Mouse (Mus musculus) liver, embryonic 13.5 days (tissue): ENCODE data around the gene Adamts4. TPM values are rescaled to one million over a fixed set of nuclear protein-coding genes. Genes with fewer than 3 reads are reported as not detected.
A peak's percentile ranks its signal among the peaks of the same experiment; 100 is the strongest.

Experiments
- ATAC-seq: fragments of 200-750 bp; cut with Nextera tagmentation; 2 replicates; pipeline ENCODE4 v1.8.0; 2017; ENCODE audit warnings: low read depth, mild to moderate bottlenecking, moderate number of reproducible peaks, moderate library complexity
- DNase-seq: peaks from one replicate; pipeline ENCODE4 v3.0.0; 2022
- H3K27ac ChIP-seq: fragments of 300-500 bp; sonication (generic); 2 replicates; pipeline ENCODE4 v1.5.1; 2015; ENCODE audit warnings: moderate library complexity, mild to moderate bottlenecking, inconsistent platforms
- H3K27me3 ChIP-seq: fragments of 300-500 bp; sonication (generic); 2 replicates; pipeline ENCODE4 v1.6.1; 2015; ENCODE audit warnings: mild to moderate bottlenecking, inconsistent platforms
- H3K36me3 ChIP-seq: fragments of 300-500 bp; sonication (generic); 2 replicates; pipeline ENCODE4 v1.6.1; 2015; ENCODE audit warnings: mild to moderate bottlenecking, inconsistent platforms
- H3K4me1 ChIP-seq: fragments of 300-500 bp; sonication (generic); replicated peaks from 2 replicates; pipeline ENCODE4 v1.6.1; 2015; ENCODE audit warnings: inconsistent platforms
- H3K4me2 ChIP-seq: fragments of 300-500 bp; sonication (generic); 2 replicates; pipeline ENCODE4 v1.6.1; 2015; ENCODE audit warnings: inconsistent platforms, mild to moderate bottlenecking, moderate library complexity
- H3K4me3 ChIP-seq: fragments of 300-500 bp; sonication (generic); replicated peaks from 2 replicates; pipeline ENCODE4 v1.5.1; 2015; ENCODE audit warnings: mild to moderate bottlenecking, inconsistent platforms
- H3K9ac ChIP-seq: fragments of 300-500 bp; sonication (generic); 2 replicates; pipeline ENCODE4 v1.6.1; 2015; ENCODE audit warnings: mild to moderate bottlenecking, inconsistent platforms
- H3K9me3 ChIP-seq: fragments of 300-500 bp; sonication (generic); replicated peaks from 2 replicates; pipeline ENCODE4 v1.6.1; 2016; ENCODE audit warnings: inconsistent platforms
- WGBS: fragments of 180-500 bp; shearing (Covaris S2); methylation state at CpG from one replicate; pipeline ENCODE4 v1.1.7; 2015; ENCODE audit not compliant: insufficient replicate concordance; 5-methylcytosine and 5-hydroxymethylcytosine counted together
- polyA plus RNA-seq: library from polyadenylated mRNA; unstranded; fragments of >200 nt; fragmentation: Nextera tagmentation; extraction: Ambion mirVana; gene quantifications from 2 replicates; pipeline ENCODE4 v1.2.1, GENCODE M21; 2015

Adamts4 gene
- 0.43 and 0.46 TPM in 2 replicates for polyA plus RNA-seq

DNA sequence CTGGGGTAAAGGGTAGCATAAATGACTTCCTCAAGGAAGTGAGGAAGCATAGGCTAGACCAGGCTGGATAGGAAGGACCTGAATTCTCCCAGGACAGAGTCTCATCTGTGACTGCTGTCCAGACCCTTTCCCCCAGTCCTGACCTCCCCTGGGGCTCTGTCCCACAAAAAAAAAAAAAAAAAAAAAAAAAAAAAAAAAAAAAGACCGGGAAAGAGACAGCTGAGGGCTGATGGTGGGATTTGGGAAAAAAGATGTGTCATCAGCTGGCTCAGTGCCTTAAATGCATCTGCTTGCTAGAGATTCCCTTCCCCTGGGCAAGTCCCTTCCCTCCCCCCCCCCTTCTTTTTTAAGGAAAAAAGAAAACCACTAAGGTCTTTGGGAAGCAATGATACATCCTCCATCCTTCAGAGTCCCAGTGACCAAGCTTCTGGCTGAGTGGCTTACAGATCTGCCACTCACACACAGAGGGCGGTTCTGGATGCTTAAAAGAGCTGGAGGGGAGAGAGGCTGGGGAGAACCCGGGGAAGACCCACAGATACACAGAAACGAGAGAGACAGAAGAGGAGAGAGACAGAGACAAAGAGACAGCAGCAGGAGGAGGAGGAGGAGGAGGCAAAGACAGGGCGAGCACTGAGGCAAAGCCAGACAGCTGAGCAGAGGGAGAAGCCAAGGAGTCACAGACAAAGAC, at the start of gene Adamts4:
Adamts4 (plus strand) TSS at position 509 of the 688 bp plus-strand sequence.
- Histone ChIP-seq H3K4me3 (peak within 1 kb of the TSS; percentile 19; the same call in 1 of the 2 replicates), H3K27me3 (peaks cover 50% of the 10 kb centered on the region), H3K9ac (no peak within 1 kb of the TSS), H3K4me2 (peak within 1 kb of the TSS; percentile 36), H3K27ac (no peak within 1 kb of the TSS), H3K36me3 (peaks cover 9% of the 10 kb centered on the region), H3K9me3 (no peaks in the 10 kb centered on the region), H3K4me1 (peaks cover 43% of the 10 kb centered on the region)
- no peak for ATAC-seq
- 17% methylated on average over 5 of the region's 5 CpGs for WGBS
- no peak for DNase-seq

DNA sequence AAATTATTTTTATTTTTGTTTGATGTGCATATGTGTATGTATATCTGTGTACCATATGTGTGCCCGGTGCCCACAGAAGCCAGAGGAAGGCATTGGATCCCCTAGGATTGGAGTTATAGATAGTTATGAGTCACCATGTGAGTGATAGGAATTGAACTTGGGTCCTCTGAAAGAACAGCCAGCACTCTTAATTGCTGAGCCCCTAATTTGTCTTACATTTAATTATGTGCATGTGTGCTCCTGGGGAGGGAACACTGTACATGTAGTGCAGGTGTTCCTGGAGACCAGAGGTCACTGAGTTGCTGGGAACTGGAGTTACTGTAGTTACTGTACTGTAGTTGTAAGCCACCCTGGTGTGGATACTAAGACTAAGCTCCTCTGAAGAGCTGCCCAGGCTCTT, 49.5 kb upstream of the Adamts4 start:
- H3K27ac ChIP-seq: no peak overlapping the region
- no peak for DNase-seq
- H3K4me2 ChIP-seq: no peak overlapping the region
- WGBS: 64% methylated on average over 1 of the region's 1 CpGs
- no peak overlapping the region for H3K9ac ChIP-seq
- no peak for ATAC-seq
- peaks cover 40% of the 10 kb centered on the region for H3K27me3 ChIP-seq
- H3K4me3 ChIP-seq: no peak overlapping the region
- peaks cover 11% of the 10 kb centered on the region; the same call in 1 of the 2 replicates for H3K4me1 ChIP-seq
- H3K9me3 ChIP-seq: no peaks in the 10 kb centered on the region
- no peaks in the 10 kb centered on the region for H3K36me3 ChIP-seq

DNA sequence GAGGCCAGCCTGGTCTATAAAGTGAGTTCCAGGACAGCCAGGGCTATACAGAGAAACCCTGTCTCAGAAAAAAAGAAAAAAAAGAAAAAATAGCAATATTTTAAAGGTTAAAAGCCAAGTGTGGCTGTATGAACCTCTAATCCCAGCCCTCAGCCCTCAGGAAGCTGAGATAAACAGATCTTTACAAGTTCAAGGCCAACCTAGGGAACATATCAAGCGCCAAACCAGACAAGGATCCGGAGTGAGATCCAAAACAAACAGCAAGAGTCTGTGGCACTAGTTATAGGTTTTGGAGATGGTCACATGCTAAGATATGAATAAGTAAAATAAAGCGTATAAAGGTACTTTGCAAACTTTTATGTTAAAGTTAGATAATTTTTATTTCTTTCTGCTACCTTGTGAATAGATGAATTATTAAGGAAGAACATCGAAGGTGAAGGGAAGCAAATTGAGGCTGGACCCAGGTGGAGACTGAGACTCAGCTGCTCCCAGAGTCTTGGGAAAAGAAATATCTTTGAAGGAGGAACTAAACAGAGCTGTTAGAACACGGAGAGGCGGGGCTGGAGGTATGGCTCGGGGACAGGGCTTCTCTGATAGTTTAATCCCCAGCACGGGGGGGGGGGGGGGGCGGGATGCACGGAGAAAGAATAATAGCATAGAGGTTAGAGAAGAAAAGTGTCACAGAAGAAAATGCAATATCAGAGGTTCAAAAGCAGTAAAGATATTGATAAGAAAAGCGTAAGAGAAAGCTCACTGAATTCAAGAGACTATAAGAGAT, 46.6 kb upstream of the Adamts4 start:
- Histone ChIP-seq H3K4me2 (no peak overlapping the region), H3K9me3 (no peaks in the 10 kb centered on the region), H3K9ac (no peak overlapping the region), H3K4me1 (peaks cover 7% of the 10 kb centered on the region; the same call in 1 of the 2 replicates), H3K27me3 (peaks cover 11% of the 10 kb centered on the region), H3K4me3 (no peak overlapping the region), H3K36me3 (no peaks in the 10 kb centered on the region), H3K27ac (peak overlapping the region; percentile 71)
- DNase-seq (no peak), ATAC-seq (peak; percentile 38; the same call in 1 of the 2 replicates)
- WGBS: 38% methylated on average over 11 of the region's 11 CpGs

DNA sequence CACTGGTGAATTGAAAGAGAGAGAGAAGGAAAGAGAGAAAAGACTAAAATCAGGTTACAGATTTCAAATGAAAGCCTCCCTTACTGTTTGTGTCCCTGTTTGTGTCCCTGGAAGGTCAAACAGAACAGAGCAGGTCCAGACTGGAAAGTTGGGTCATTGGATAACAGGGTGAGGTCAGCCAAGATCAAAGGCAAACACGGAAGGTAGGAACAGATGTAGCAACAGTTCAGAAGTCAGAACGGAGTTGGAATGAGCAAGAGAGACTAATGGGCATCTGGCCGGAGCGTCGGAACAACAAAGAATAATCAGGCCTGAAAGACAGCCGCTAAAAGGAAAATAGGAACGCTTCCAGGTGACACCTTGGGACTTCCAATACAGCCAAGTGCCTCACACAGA, 46.0 kb upstream of the Adamts4 start:
- no peaks in the 10 kb centered on the region for H3K36me3 ChIP-seq
- peaks cover 5% of the 10 kb centered on the region for H3K27me3 ChIP-seq
- H3K27ac ChIP-seq: no peak overlapping the region
- no peak overlapping the region for H3K4me2 ChIP-seq
- ATAC-seq (peak; percentile 81), DNase-seq (no peak)
- no peaks in the 10 kb centered on the region for H3K9me3 ChIP-seq
- H3K4me1 ChIP-seq: peaks cover 7% of the 10 kb centered on the region; the same call in 1 of the 2 replicates
- no peak overlapping the region for H3K9ac ChIP-seq
- 68% methylated on average over 7 of the region's 7 CpGs for WGBS
- no peak overlapping the region for H3K4me3 ChIP-seq

DNA sequence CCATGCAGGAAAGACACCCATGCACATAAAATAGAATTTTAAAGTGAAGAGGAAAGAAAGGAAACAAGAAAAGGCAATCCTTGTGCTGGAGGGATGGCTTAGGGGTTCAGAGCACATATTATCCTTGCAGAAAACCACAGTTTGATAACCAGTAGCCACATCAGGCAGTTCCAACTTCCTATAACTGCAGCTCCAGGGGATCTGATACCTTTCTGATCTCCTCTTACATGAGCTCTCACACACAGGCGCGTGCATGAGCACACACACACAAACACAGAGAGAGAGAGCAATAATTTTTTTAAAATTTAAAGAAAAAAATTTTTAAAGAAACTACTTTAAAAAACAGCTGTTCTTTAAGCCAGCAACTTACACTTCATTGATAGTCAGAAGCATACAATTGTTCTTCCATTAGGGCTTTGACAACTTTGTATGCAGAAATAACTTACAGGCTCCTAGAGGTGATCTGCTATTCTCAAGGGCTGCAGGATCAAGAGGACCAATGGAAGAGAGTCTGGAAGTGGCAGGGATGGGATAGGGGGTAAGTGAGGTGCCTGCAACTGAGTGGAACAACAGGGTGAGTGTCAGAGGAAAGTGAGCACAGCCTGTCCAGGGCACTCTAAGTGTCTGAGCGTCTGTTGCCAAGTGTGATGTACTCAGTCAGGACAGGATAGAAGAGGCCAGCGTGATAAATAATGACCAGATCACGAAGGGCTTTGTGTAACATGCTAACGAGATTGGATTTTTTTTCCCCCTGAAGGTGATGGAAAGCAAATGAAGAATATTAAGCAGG, 44.3 kb upstream of the Adamts4 start:
- DNase-seq: no peak
- ATAC-seq: no peak

DNA sequence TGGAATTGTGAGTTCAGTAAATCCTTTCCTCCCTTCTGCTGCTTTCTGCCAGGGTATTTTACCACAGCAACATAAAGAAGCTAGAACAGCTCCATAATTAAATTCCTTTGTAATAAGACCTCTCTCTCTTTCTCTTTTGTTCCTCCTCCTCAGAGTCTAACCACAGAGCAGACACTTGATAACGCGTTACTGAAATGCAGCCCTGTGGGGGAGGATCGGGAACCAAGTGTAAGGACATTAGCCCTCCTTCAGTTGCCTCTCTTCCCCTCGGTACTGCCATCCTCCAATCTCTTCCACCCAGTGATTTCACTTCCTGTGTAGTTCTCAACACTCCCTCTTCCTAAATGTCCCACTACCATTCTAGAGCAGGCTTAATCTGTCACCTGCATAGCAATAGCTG, 40.8 kb upstream of the Adamts4 start:
- H3K27me3 ChIP-seq: peaks cover 11% of the 10 kb centered on the region
- no peak overlapping the region for H3K27ac ChIP-seq
- no peak overlapping the region for H3K4me3 ChIP-seq
- DNase-seq (no peak), ATAC-seq (no peak)
- WGBS: 8% methylated on average over 4 of the region's 4 CpGs
- H3K4me2 ChIP-seq: no peak overlapping the region
- no peak overlapping the region for H3K9ac ChIP-seq
- peaks cover 7% of the 10 kb centered on the region for H3K4me1 ChIP-seq
- no peaks in the 10 kb centered on the region for H3K9me3 ChIP-seq
- H3K36me3 ChIP-seq: no peaks in the 10 kb centered on the region

More for the DNA sequence above, 44.3 kb upstream of the Adamts4 start:
- 51% methylated on average over 6 of the region's 6 CpGs for WGBS
- no peak overlapping the region for H3K9ac ChIP-seq
- H3K27me3 ChIP-seq: peaks cover 3% of the 10 kb centered on the region
- H3K4me1 ChIP-seq: peaks cover 7% of the 10 kb centered on the region; the same call in 1 of the 2 replicates
- H3K27ac ChIP-seq: no peak overlapping the region
- no peaks in the 10 kb centered on the region for H3K9me3 ChIP-seq
- H3K4me3 ChIP-seq: no peak overlapping the region
- no peaks in the 10 kb centered on the region for H3K36me3 ChIP-seq
- H3K4me2 ChIP-seq: no peak overlapping the region

DNA sequence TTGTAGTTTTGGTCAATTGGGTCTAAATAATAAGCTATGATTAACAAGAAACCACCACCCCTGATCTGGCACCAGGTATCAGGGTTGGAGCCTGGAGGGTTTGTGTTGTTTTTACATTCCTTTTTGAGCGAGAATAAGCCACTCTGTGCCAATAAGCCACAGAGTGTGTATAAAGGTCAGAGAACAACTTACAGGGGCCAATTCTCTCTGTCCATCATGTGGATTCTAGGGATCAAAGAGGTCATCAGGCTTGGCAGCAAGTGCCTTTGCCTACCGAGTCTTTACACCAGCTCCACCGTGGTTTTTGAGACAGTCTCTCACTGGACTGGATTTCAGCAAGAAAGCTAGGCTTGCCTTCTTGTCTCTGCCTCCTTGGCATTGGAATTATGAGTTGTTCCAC, 37.4 kb upstream of the Adamts4 start:
- peaks cover 12% of the 10 kb centered on the region for H3K27me3 ChIP-seq
- H3K36me3 ChIP-seq: no peaks in the 10 kb centered on the region
- H3K9ac ChIP-seq: no peak overlapping the region
- no peak overlapping the region for H3K4me3 ChIP-seq
- peaks cover 9% of the 10 kb centered on the region for H3K4me1 ChIP-seq
- ATAC-seq (no peak), DNase-seq (no peak)
- no peak overlapping the region for H3K27ac ChIP-seq
- no peak overlapping the region for H3K4me2 ChIP-seq
- 48% methylated on average over 3 of the region's 3 CpGs for WGBS
- H3K9me3 ChIP-seq: no peaks in the 10 kb centered on the region

DNA sequence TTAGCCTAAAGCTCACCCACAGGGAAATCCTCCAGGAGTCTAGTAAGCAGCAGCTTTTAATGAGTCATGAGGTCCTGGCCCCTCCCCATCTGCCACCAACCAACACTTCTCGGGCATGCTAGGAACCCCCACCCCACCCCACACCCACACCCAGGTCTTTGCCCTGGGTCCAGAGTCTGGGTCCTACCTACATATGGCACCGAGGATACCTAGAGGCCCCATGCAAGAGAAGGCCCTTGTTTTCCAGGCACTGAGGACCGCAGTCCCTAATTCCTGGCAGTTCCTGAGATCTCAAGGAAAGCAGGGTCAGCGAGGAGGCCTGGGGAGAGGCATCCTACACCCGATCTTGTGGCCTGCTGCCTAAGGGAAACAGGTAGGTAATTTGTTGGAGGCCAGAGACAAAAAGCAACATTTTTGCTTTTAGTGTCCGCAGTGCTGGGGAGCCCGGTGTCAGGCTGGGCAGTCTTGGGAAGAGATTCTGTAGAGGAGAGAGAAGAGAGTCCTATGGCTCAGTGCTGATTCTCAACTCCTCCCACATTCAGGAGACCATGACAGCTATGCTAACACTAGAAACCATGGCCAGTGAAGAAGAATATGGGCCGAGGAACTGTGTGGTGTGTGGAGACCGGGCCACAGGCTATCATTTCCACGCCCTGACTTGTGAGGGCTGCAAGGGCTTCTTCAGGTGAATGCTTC, 36.3 kb upstream of the Adamts4 start, which contains the start of gene Nr1i3:
Nr1i3 (plus strand) TSS at position 170 of the 696 bp plus-strand sequence.
- Histone ChIP-seq H3K4me2 (no peak within 1 kb of the TSS), H3K9me3 (no peaks in the 10 kb centered on the region), H3K9ac (no peak within 1 kb of the TSS), H3K4me1 (peaks cover 9% of the 10 kb centered on the region), H3K27ac (no peak within 1 kb of the TSS), H3K36me3 (peaks cover 9% of the 10 kb centered on the region), H3K4me3 (no peak within 1 kb of the TSS), H3K27me3 (peaks cover 12% of the 10 kb centered on the region)
- ATAC-seq: no peak
- 66% methylated on average over 10 of the region's 10 CpGs for WGBS
- DNase-seq: no peak

DNA sequence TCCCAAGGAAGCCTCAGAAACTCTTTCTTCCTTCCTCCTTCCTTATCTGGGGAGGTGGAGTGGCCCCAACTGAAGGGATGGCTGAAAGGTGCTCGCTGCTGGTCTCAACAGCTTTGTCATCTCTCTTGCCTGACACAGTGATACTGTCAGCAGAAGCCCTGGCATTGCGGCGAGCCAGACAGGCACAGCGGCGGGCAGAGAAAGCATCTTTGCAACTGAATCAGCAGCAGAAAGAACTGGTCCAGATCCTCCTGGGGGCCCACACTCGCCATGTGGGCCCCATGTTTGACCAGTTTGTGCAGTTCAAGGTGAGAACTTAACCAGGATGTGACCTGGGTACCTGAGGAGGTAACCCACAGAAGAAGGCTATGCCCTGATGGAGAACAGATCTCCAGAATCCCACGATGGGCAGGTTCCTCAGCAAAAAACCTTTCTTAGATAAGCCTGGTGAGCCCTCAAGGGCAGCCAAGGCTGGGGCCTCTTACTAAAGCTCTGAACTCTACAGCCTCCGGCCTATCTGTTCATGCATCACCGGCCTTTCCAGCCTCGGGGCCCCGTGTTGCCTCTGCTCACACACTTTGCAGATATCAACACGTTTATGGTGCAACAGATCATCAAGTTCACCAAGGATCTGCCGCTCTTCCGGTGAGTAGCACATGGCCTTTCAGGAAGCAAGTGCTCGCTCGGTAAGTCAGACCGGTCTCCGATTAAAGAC, 33.8 kb upstream of the Adamts4 start:
- Histone ChIP-seq H3K27me3 (peaks cover 12% of the 10 kb centered on the region), H3K9ac (peak overlapping the region; percentile 12; the same call in 1 of the 2 replicates), H3K4me2 (no peak overlapping the region), H3K36me3 (peaks cover 26% of the 10 kb centered on the region), H3K4me3 (no peak overlapping the region), H3K4me1 (peaks cover 15% of the 10 kb centered on the region), H3K27ac (no peak overlapping the region), H3K9me3 (no peaks in the 10 kb centered on the region)
- WGBS: 55% methylated on average over 18 of the region's 18 CpGs
- ATAC-seq (no peak), DNase-seq (no peak)

DNA sequence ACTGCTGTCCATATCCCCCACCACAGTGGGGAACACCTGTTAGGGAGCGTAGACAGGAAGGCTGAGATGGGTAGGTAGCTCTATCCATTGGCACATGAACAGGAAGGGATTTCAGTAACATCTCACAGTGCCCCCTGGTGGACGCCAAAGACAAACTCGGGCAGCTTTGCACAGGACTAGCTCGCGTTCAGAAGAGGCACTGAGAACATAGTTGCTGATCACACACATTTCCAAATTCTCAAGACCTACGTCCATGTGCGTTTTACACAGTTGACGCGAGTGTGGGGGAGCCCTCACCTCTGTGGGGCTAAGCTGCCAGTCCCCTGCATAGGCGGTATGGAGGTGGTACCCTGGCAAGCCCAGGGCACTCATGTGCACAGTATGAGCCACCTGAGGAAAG, 29.4 kb upstream of the Adamts4 start:
- Histone ChIP-seq H3K9ac (peak overlapping the region; percentile 65), H3K36me3 (peaks cover 26% of the 10 kb centered on the region), H3K9me3 (no peaks in the 10 kb centered on the region), H3K27me3 (no peaks in the 10 kb centered on the region), H3K4me2 (peak overlapping the region; percentile 85), H3K4me3 (peak overlapping the region; percentile 68), H3K4me1 (peaks cover 31% of the 10 kb centered on the region), H3K27ac (peak overlapping the region; percentile 64)
- 7% methylated on average over 10 of the region's 10 CpGs for WGBS
- DNase-seq (peak; percentile 74), ATAC-seq (peak; percentile 6; the same call in 1 of the 2 replicates)
